Mouse (Mus musculus) brain, embryonic 14.5 days (tissue): ENCODE results near the gene Gm815.

Experiments
- CTCF ChIP-seq: fragments of 200-500 bp; IDR thresholded peaks from 2 replicates; pipeline ENCODE4 v1.5.1; 2012; ENCODE audit warnings: inconsistent platforms, mild to moderate bottlenecking, moderate library complexity, borderline replicate concordance; ENCODE audit not compliant: insufficient read depth, insufficient read length; ENCODE audit errors: extremely low read depth
- POLR2A ChIP-seq: fragments of 200-500 bp; IDR thresholded peaks from 2 replicates; pipeline ENCODE4 v1.6.1; 2012; ENCODE audit warnings: mild to moderate bottlenecking, inconsistent platforms, borderline replicate concordance; ENCODE audit not compliant: poor library complexity, insufficient read depth, insufficient read length, severe bottlenecking; ENCODE audit errors: extremely low read depth

- TF ChIP-seq CTCF (no peak), POLR2A (no peak)
These were observed 31.9 kb upstream of the Gm815 start for GRCm38 (mm10) chr19:26853701-26854282.
